ENCODE assay signal across 9 mouse cellular contexts in genomic region chr4:81178047-81178781, GRCm38 (mm10).
A peak's percentile ranks its signal among the peaks of the same experiment; 100 is the strongest.
DNase-seq lines count a peak whose midpoint lies in the region; ATAC-seq and TF ChIP-seq lines count a peak whose summit lies in the region.
"Had no signal": no experiment of that assay in that cellular context is flagged by ENCODE, and none has a peak within 500 bp of the region (broad histone marks: within the 10 kb centered on the region; RNA-seq: fewer than 3 reads in every experiment).

No protein-coding gene starts in this region.

- 79% methylated on average over 14 of the region's 14 CpGs for WGBS in hindbrain, embryonic 11.5 days
- 78% methylated on average over 14 of the region's 14 CpGs for WGBS in hindbrain, embryonic 14.5 days
- 78% methylated on average over 14 of the region's 14 CpGs for WGBS in hindbrain, embryonic 13.5 days
- WGBS in midbrain, postnatal 0 days = 82% methylated on average over 14 of the region's 14 CpGs

- H3K27me3 ChIP-seq in hindbrain, embryonic 11.5 days (ENCODE audit: control insufficient read depth, insufficient read depth, low read length) = no peaks in the 10 kb centered on the region
- no peaks in the 10 kb centered on the region for H3K27me3 ChIP-seq in hindbrain, embryonic 14.5 days (ENCODE audit: control insufficient read depth, insufficient read depth, low read length)
- H3K27me3 ChIP-seq in hindbrain, embryonic 13.5 days = no peaks in the 10 kb centered on the region
- no peaks in the 10 kb centered on the region for H3K27me3 ChIP-seq in midbrain, postnatal 0 days (ENCODE audit: insufficient read depth, low read length)
- H3K27me3 ChIP-seq: liver, embryonic 13.5 days had no signal

- no peak overlapping the region for H3K4me2 ChIP-seq in hindbrain, embryonic 11.5 days (replicated peaks; ENCODE audit: low read depth, low read length)
- H3K4me2 ChIP-seq in hindbrain, embryonic 14.5 days (replicated peaks) = no peak overlapping the region
- no peak overlapping the region for H3K4me2 ChIP-seq in hindbrain, embryonic 13.5 days
- H3K4me2 ChIP-seq in midbrain, postnatal 0 days (ENCODE audit: low read depth, low read length, poor library complexity, severe bottlenecking) = no peak overlapping the region
- H3K4me2 ChIP-seq: liver, embryonic 13.5 days had no signal

- no peak overlapping the region for H3K27ac ChIP-seq in hindbrain, embryonic 11.5 days (ENCODE audit: low read depth, low read length)
- H3K27ac ChIP-seq in hindbrain, embryonic 14.5 days = no peak overlapping the region
- no peak overlapping the region for H3K27ac ChIP-seq in hindbrain, embryonic 13.5 days
- no peak overlapping the region for H3K27ac ChIP-seq in midbrain, postnatal 0 days (ENCODE audit: low read depth, low read length)
- H3K27ac ChIP-seq: liver, embryonic 13.5 days had no signal

- TF ChIP-seq CTCF in midbrain, postnatal 0 days (IDR thresholded peaks at IDR 0.05) = peak; percentile 19; the same call in 1 of the 2 replicates

- H3K36me3 ChIP-seq in hindbrain, embryonic 11.5 days (ENCODE audit: control insufficient read depth, insufficient read depth, low read length) = no peaks in the 10 kb centered on the region
- no peaks in the 10 kb centered on the region for H3K36me3 ChIP-seq in hindbrain, embryonic 14.5 days (replicated peaks; ENCODE audit: control insufficient read depth, insufficient read depth)
- H3K36me3 ChIP-seq in hindbrain, embryonic 13.5 days = no peaks in the 10 kb centered on the region
- no peaks in the 10 kb centered on the region for H3K36me3 ChIP-seq in midbrain, postnatal 0 days (ENCODE audit: insufficient read depth, low read length)
- H3K36me3 ChIP-seq: liver, embryonic 13.5 days had no signal

- no peak for DNase-seq in hindbrain, embryonic 11.5 days (ENCODE audit: low spot score)
- DNase-seq in hindbrain, embryonic 14.5 days (ENCODE audit: low spot score) = no peak
- DNase-seq in kidney, postnatal 36 days = peak; percentile 5 to 7
- no peak for DNase-seq in midbrain, postnatal 0 days (ENCODE audit: low spot score)
- DNase-seq in yolk sac, embryonic 10.5 days (ENCODE audit: low spot score) = no peak
- no peak for DNase-seq in ovary, postnatal 36 days (ENCODE audit: low spot score)
- DNase-seq in embryo, embryonic 9.5 days (ENCODE audit: extremely low spot score) = no peak

- peak; percentile 55; the same call in 1 of the 2 replicates for ATAC-seq in hindbrain, embryonic 11.5 days (ENCODE audit: low FRiP score)
- ATAC-seq in hindbrain, embryonic 14.5 days (ENCODE audit: low FRiP score) = no peak
- peak; percentile 43 for ATAC-seq in hindbrain, embryonic 13.5 days (ENCODE audit: low FRiP score)
- ATAC-seq in midbrain, postnatal 0 days (ENCODE audit: low FRiP score) = peak; percentile 47; the same call in 1 of the 2 replicates

- no peak overlapping the region for H3K9ac ChIP-seq in hindbrain, embryonic 11.5 days (ENCODE audit: low read depth, low read length)
- H3K9ac ChIP-seq in hindbrain, embryonic 14.5 days = no peak overlapping the region
- H3K9ac ChIP-seq in hindbrain, embryonic 13.5 days = no peak overlapping the region
- no peak overlapping the region for H3K9ac ChIP-seq in midbrain, postnatal 0 days (replicated peaks; ENCODE audit: low read length, poor library complexity, severe bottlenecking)
- H3K9ac ChIP-seq: liver, embryonic 13.5 days had no signal

- no peaks in the 10 kb centered on the region for H3K4me1 ChIP-seq in hindbrain, embryonic 11.5 days (replicated peaks; ENCODE audit: control insufficient read depth, insufficient read depth, low read length)
- H3K4me1 ChIP-seq in hindbrain, embryonic 14.5 days (replicated peaks; ENCODE audit: control insufficient read depth, insufficient read depth, low read length) = no peaks in the 10 kb centered on the region
- H3K4me1 ChIP-seq in hindbrain, embryonic 13.5 days (replicated peaks) = peaks cover 5% of the 10 kb centered on the region; the same call in 1 of the 2 replicates
- 0 out of 2 replicates have a peak, but pooled peaks cover 3% of the 10 kb centered on the region for H3K4me1 ChIP-seq in midbrain, postnatal 0 days (ENCODE audit: insufficient read depth, low read length)
- H3K4me1 ChIP-seq: liver, embryonic 13.5 days had no signal

- no peaks in the 10 kb centered on the region for H3K9me3 ChIP-seq in hindbrain, embryonic 11.5 days (ENCODE audit: control insufficient read depth, low read length)
- H3K9me3 ChIP-seq in hindbrain, embryonic 14.5 days (ENCODE audit: control insufficient read depth, low read length) = no peaks in the 10 kb centered on the region
- no peaks in the 10 kb centered on the region for H3K9me3 ChIP-seq in hindbrain, embryonic 13.5 days
- H3K9me3 ChIP-seq in midbrain, postnatal 0 days (ENCODE audit: low read length) = no peaks in the 10 kb centered on the region
- H3K9me3 ChIP-seq: liver, embryonic 13.5 days had no signal

- no peak overlapping the region for H3K4me3 ChIP-seq in hindbrain, embryonic 11.5 days (ENCODE audit: low read depth, low read length)
- no peak overlapping the region for H3K4me3 ChIP-seq in hindbrain, embryonic 14.5 days (replicated peaks; ENCODE audit: low read length)
- no peak overlapping the region for H3K4me3 ChIP-seq in hindbrain, embryonic 13.5 days
- H3K4me3 ChIP-seq in midbrain, postnatal 0 days (ENCODE audit: low read depth, low read length) = no peak overlapping the region
- H3K4me3 ChIP-seq: liver, embryonic 13.5 days had no signal

Comparison
In these comparisons a context has a peak if more than half of its experiments do, and no peak if none do; other contexts are left out.
1. DNase-seq: peak in kidney, postnatal 36 days (2 of 2); none in hindbrain, embryonic 11.5 days (single experiment), hindbrain, embryonic 14.5 days (single experiment), midbrain, postnatal 0 days (single experiment), yolk sac, embryonic 10.5 days (single experiment), ovary, postnatal 36 days (single experiment) and embryo, embryonic 9.5 days (single experiment).